Mouse (Mus musculus): Measurements from ENCODE around the gene Sbf1.

GRCm38 (mm10) chr15:89309962-89310498, 5.1 kb downstream of the Sbf1 start:
- no peak for TF ChIP-seq USF1 (IDR thresholded peaks at IDR 0.05; ENCODE audit: low read depth)
- TF ChIP-seq MYOG (IDR thresholded peaks at IDR 0.05; ENCODE audit: control insufficient read depth, extremely low read depth, insufficient read length), result no peak
- TF ChIP-seq CTCF (IDR thresholded peaks at IDR 0.05; ENCODE audit: control insufficient read depth, insufficient read depth, insufficient read length), result no peak
- peak; percentile 90 for TF ChIP-seq MAX (IDR thresholded peaks at IDR 0.05)
- TF ChIP-seq CEBPB (IDR thresholded peaks at IDR 0.05; ENCODE audit: low read depth), result no peak
- TF ChIP-seq FOSL1 (IDR thresholded peaks at IDR 0.05; ENCODE audit: insufficient read depth, low read length, poor library complexity, severe bottlenecking), result peak; percentile 56

Data from C2C12 (cell line).